Mouse (Mus musculus): ENCODE data around the gene Ap2a1.

Gene Ap2a1

DNA sequence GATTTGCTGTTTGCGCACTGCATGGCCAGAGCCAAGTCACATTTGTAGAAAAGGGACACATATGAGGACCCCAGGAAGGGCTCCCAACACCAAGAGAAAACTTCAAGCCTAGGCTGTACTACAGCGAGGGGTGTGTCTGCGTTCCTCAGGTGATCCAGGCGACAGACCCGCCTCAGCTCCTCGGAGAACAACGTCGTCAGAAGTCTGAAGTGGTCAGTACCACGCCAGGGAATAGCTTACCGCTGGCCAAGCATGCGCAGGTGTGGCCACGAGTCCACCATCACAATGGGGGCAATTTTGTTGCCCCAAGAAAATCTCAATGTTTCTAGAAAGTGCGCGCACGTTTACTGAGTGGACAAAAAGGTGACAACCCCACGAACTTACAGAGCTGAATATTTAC is 60.8 kb downstream of the Ap2a1 start:
- no peak for ATAC-seq (ENCODE audit: insufficient number of reproducible peaks, low FRiP score, low TSS enrichment)

DNA sequence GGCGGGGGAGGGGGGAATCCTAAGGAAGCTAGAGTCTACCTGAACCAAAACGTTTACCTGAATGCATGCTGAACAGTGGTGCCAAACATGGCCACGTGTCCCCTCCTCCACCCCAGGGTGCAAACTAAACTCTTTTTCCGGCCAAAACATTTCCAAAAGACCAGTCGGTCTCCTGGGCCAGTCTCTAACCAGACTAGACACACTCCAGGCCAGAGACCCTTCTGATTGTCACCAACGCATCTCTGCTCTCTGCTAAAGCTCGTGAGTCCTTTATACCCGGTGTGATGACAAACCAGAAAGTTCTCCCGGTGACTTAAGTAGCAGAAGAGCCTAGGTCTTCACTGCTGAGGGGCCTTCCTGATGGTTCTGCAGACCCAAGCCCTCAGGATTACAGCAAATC is 61.5 kb downstream of the Ap2a1 start:
- no peak for ATAC-seq (ENCODE audit: insufficient number of reproducible peaks, low FRiP score, low TSS enrichment)

DNA sequence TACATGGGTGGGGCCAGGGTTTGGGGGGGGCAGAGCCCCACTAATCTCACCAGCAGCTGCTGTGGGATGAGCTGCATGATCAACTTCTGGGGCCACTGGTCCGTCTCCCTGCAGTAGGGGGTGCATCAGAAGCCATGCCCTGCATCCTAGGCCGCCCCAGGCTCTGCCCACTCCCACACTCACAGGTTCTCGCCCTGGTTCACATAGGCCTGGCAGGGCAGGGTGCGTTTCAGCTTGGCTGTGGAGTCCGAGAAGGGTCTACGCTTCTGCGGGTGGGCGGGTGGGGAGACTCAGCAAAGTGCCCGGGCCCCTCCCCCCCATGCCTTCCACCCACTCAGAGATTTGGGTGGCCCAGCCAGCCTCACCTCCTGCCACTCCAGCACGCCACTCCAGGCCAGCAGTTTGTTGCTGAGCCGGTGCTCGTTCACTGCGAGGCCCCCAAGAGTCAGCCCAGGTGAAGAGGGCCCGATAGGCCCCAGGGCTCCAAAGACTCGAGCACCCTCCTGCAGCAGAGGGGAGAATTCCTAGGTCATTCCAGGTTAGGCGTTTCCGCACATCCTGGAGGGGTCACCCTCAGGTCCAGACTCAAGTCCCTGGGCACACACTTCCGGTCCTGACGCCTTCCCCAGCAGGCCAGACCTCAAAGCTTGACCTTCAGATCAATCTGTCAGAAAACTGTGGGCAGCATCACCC is 62.1 kb downstream of the Ap2a1 start:
- ATAC-seq (ENCODE audit: insufficient number of reproducible peaks, low FRiP score, low TSS enrichment): no peak

DNA sequence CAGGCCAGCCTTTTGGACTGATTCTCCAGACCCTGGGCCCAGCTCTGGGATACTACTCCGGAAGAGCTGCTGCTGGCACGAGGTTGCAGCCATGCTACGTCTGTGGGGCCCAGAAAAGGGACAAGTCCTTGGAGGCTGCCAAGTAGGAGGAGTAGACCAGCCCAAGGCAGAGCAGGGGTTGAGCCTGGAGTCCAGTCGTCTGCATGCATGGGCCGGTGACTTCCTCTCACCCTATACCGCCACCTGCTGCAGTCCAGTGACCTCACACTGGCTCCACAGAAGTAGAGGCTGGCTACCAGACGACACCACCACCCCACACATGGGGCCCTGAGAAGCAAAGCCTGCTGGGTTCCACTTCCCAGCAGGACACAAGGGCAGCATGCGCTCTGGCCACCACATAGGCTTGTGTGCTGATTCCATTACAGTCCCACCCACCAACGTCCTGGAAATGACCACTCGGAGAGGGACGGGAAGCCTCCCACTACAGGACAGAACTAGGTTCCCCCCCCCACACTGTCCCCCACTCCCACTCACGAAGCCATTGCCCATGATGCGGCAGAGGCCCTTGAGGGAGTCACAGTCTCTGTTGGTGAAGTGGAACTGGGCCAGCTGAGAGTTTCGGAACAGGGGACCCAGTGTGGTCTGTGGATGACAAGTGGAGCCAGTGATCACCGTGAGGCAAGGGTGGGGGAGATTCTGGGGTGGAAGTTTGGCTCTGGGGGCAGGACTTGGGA is 62.9 kb downstream of the Ap2a1 start:
- ATAC-seq (ENCODE audit: insufficient number of reproducible peaks, low FRiP score, low TSS enrichment): no peak

DNA sequence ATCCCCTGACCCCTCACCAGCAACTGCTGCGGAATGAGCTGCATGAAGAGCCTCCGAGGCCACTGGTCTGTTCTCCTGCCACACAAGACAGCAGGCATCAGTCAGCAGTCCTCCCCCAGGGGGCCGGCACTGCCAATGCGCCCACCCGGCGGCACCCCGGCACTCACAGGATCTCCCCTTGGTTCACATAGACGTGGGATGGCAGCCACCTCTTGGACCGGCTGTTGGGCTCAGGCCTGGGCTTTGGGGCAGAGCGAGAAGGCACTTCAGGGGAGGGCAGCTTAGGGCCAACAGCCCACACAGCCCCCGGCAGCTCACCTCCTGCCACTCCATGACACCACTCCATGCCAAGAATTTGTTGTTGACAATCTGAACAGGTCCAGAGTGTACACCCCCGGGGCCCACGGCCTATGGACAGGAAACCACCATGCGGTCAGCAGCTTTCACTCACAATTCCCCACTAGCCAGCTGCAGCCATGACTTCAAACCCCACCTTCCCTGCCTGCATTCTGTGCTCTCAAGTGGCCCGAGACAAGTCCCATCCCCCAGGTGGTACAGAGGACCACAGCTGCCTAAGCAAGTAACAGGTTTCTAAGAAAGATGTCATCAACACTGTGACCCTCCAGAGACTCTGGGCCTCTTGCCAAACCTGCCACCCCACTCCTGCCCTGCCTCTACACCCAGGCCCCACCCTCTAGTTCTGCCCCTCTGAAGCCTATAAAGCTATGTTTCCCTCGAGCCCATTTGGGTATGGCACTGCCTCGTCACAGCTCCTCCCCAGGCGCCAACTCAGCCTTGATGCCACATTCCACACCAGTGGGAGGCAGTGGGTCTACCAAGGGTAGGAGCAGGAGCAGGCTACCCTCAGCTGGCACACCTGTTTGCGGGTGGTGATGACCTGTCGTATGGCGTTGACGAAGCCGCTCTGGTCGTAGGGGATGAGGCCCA is 64.4 kb downstream of the Ap2a1 start:
- no peak for ATAC-seq (ENCODE audit: insufficient number of reproducible peaks, low FRiP score, low TSS enrichment)

DNA sequence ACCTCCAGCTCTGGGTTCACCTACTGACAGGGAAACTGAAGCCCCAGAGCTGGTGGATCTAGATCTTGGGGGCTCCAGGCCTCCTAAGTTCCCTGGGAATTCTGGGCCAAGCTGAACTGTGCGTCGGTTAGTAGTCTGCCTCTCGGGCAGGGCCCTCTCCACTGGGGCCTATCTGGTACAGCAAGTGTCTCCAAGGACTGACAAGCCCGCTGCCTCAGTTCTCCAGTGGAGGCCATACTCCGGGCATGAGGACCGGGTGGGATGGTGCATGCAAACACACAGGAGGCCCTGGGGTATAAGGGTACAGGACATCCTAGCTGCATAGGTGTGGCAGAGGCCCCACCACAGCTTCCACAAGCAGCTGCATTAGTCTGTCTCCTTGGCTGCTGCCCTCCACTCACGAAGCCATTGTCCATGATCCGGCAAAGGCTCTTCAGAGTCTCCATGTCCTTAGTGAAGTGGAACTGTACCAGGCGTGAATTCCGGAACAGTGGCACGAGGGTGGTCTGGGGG is 65.3 kb downstream of the Ap2a1 start:
- no peak for ATAC-seq (ENCODE audit: insufficient number of reproducible peaks, low FRiP score, low TSS enrichment)

DNA sequence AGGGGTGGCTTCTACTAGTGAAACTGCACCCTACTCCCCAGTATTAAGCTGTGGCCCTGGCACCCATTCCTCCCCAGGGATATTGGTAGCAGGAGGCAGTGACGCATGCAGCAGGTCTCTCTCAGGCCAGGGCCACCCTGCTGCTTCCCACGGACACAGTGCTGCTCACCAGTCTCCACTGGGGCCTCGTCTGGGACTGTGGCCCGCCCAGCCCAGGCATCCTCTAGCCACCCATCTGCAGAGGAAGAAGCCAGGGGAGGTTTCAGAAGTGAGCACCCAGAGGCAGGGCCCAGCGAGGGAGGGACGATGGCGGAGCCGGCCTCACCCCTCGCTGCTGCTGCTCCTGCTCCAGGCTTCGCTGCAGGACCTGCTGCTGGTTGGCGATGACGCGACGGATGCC is 66.1 kb downstream of the Ap2a1 start:
- ATAC-seq (ENCODE audit: insufficient number of reproducible peaks, low FRiP score, low TSS enrichment): no peak

DNA sequence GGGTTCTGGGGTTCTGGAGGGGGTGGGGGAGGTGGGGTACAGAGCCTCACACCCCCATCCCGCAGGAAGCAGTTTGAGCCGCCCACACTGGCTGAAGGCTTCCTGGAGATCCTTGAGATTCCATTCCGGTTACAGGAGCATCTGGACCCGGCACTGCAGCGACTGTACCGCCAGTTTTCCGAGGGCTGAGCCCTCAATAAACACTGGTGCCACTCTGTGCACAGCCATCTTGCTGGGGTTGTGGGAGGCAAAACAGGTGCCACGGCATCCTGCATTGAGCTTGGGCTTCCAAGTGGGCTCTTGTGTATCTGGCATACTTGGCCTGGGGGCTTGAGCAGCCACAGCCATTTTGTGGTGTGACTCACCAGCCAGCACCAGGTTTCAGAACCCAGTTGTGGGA is 66.9 kb downstream of the Ap2a1 start:
- ATAC-seq (ENCODE audit: insufficient number of reproducible peaks, low FRiP score, low TSS enrichment): no peak

DNA sequence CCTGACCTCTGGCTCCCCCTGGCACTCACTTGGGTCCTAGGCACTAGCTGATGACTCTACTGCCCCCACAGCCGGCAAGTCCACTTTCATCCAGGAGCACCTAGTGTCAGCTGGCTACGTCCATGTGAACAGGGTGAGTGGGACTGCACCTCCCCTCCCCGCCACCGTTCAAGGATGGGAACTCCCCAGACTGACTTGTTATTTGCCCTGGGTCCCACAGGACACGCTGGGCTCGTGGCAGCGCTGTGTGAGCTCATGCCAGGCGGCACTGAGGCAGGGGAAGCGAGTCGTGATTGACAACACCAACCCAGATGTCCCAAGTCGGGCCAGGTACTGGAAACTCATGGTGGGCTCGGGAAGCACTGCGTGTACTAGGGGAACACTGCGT is 67.9 kb downstream of the Ap2a1 start:
- ATAC-seq (ENCODE audit: insufficient number of reproducible peaks, low FRiP score, low TSS enrichment): no peak

DNA sequence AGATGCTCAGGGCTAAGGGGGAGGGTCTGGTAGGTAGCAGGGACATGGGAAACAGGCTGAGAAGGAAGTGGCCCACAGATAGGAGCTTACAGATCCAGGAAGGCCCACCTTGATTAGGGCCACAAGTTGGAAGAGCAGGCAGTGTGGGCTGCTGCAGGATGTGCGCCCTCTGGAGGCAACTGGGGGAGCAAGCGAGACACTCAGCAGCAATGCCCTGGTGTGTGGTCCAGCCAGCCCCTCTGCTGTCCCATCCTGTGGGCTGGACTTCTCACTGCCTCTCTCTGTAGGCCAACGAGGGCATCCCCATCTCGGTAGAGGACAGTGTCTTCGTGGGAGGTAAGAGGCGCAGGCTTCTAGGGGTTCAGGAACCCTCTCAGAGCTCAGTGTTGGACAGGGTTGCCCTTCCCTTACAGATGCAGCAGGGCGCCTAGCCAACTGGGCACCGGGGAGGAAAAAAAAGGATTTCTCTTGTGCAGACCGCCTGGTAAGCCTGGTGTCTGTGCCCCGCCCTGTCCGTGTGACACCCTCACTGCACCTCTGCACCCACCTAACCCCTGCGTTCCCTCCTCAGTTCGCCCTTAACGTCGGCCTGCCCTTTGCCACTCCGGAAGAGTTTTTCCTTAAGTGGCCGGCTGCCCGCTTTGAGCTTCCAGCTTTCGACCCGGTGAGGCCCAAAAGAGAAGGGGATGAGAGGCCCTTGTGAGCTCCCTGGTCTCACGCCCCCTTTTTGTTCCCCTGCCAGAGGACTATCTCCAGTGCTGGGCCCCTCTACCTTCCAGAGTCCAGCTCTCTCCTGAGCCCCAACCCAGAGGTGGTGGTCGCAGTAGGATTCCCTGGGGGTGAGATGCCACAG is 68.5 kb downstream of the Ap2a1 start:
- ATAC-seq (ENCODE audit: insufficient number of reproducible peaks, low FRiP score, low TSS enrichment): no peak

DNA sequence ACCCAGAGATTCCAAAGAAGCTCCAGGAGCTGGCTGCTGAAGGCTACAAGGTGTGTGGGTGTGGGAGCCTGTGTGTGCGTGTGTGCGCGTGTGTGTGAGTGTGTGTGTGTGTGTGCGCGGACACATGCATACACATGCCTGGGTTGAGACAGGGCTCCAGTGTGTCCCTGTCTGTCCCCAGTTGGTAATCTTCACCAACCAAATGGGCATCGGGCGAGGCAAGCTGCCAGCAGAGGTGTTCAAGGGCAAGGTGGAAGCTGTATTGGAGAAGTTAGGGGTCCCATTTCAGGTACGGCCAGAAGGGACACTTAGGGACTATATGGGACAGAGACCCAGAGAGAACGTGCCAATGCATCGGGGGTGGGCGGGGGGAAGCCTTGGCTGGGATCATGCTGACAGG is 69.4 kb downstream of the Ap2a1 start:
- ATAC-seq (ENCODE audit: insufficient number of reproducible peaks, low FRiP score, low TSS enrichment): no peak

DNA sequence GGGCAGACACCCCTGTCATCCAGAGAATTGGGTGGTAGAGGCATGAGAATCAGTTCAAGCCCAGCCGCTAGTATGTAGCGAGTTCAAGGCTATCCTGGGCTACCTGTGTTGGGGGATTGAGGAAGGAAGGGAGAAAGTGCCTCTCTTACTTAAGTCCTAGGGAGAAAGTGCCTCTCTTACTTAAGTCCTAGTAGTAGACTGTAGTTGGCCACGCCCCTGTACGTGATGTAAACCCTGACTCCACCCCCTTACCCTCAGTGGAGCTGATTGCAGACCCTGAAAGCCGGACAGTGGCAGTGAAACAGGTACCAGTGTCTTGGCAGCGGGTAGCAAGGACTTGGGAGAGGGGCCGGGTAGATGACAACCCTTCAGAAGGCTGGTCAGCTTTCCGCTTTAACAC is 71.4 kb downstream of the Ap2a1 start:
- ATAC-seq (ENCODE audit: insufficient number of reproducible peaks, low FRiP score, low TSS enrichment): no peak

DNA sequence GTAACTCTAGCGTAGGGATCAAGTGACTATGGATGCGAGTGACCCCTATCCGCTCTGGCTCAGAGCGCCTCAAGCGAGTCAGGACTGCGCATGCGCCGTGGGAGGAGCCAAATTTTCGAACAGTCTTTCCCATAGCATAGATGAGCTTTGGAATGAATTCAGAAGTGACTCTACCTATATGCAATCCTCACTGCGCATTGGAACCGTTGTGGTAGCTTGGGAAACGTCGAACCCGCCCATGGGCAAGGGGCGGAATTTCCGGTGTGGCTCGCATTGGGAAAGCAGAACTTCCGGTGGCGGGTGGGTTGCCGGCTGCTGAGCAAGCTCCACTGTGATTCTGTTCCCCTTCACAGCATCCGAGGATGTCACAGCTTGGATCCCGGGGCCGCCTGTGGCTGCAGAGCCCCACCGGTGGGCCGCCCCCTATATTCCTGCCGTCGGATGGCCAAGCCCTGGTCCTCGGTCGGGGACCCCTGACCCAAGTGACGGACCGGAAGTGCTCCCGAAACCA is 72.2 kb downstream of the Ap2a1 start, which contains the start of gene Pnkp:
Pnkp (plus strand) TSS at position 98 of the 511 bp plus-strand sequence.
- peak; percentile 6; the same call in 1 of the 2 replicates for ATAC-seq (ENCODE audit: insufficient number of reproducible peaks, low FRiP score, low TSS enrichment)

DNA sequence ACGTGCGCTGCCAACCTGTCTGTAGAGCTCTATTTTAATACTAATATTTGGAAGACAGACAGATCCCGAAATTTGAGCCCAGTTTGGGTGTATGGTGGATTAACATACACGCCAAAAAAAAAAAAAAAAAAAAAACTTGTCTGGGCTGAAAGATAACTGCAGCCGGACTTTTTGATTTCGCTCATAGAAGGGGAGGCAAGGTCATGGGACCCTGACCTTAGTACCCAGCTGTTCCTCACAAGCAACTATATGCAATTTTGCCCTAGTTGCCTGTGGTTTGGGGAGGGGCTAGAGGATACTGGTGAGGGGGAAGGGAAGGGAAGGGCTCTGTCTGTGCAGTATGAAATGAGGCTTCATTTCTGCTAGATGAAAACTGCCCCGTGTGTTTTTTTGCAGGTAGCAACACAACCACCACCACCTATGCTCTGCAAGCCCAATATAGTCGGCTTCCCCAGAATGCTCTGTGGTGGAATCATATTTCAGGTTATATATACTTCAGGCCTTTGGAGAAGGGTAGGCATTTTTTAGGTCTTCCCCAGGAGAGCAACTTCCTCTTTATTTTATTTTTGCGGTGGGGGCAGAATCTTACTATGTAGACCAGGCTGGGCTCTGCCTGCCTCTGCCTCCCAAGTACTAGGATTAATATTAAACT is 72.9 kb downstream of the Ap2a1 start:
- ATAC-seq (ENCODE audit: insufficient number of reproducible peaks, low FRiP score, low TSS enrichment): no peak

DNA sequence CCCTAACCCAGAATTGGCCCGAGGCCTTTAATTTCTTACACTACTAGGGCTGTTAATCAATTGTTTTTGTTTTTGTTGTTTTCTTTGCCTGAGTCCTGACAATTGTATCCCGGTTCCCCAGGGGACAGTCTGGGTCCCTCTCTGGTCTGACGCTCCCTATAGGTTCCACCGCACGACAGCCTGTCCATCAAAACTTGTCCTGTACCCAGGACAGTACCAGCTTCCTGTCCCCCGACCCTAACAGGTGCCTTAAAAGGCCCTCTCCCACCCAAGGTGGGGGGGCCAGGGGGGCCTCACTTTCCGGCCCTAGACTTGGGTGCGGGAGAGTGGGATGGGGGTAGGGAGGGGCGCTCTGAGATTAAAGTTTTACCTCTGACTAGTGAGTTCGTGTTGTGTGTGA is 74.3 kb downstream of the Ap2a1 start:
- ATAC-seq (ENCODE audit: insufficient number of reproducible peaks, low FRiP score, low TSS enrichment): no peak

DNA sequence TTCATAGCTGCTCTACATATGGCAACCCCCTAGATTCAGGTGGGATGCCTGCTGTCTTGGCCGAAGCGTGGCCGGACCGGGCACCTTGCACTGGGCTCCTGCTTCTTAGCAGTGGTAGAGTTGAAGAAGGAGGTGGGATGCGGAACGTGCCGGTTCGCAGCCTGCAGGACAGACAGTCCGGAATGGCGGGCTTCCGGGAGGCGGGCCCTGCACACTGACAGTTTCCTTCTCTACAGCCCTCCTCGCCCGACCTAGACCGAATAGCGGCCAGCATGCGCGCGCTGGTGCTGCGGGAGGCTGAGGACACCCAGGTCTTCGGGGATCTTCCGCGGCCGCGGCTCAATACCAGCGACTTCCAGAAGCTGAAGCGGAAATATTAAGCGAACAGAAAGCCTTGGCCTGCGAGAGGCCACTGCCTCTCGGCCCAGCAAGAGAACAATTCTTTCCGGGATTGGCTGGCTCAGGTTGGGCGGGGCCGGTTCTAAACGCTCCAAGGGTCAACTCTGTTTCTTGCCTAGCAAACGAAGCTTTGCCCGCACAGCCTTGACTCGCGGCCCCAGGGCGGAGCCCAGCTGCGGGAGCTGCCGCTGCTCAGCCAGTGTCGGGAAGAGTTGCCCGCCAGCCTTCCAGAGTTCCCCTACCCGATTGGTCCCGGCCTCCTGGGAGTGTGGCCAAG is 74.8 kb downstream of the Ap2a1 start:
- ATAC-seq (ENCODE audit: insufficient number of reproducible peaks, low FRiP score, low TSS enrichment): peak; percentile 41; the same call in 1 of the 2 replicates

DNA sequence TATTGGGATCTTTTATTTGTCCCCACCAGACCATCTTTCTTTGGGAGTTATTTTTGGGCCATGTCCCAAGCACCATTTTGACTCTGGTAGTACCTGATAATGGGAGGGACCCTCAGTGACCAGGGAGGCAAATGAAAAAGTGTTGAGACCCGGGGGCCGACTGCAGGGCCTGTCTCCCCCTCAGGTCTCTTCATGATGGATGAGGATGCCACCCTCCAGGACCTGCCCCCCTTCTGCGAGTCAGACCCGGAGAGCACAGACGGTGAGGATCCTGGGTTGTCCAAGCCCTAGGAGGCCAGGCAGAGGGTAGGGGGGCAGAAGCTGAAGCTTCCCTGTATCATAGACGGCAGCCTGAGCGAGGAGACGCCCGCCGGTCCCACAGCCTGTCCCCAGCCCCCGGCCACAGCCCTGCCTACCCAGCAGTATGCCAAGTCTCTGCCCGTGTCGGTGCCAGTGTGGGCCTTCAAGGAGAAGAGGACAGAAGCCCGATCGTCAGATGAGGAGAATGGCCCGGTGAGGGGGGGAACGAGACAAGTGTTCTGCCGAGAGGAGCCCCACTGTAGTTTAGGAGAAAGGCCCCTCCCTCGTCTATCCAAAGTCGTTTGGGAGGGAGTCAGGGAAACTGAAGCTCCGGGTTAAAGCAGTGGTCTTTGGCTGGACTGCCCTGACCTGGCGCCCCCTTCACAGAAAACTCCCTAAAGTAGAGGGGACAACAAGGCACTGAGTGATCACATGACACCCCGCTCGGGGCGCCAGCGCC is 75.5 kb downstream of the Ap2a1 start:
- no peak for ATAC-seq (ENCODE audit: insufficient number of reproducible peaks, low FRiP score, low TSS enrichment)

DNA sequence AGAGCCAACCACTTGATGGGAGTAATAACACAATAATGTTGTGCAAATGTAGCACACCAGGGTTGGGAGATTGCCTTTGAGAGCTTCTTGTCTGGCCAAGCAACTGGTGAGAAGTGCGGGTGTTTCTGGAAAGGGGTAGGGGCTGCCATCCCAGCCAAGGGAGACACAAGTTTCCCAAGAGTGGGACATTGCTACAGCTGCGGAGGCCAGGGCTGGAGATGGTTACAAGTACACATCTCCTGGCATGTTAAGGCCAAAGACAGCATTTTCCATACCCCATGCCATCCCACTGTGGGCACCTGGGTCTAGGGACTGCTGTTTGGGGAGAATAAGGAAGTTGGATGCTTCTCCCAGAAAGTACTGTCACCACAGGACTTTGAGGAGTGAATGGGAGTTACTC is 76.2 kb downstream of the Ap2a1 start:
- ATAC-seq (ENCODE audit: insufficient number of reproducible peaks, low FRiP score, low TSS enrichment): no peak

All from cerebellum, adult (tissue).